Mouse (Mus musculus) embryo, embryonic 11.5 days (tissue): ENCODE measurements around the gene Trpm8.
A peak's percentile ranks its signal among the peaks of the same experiment; 100 is the strongest.

Source experiments
- DNase-seq: peaks from one replicate; pipeline ENCODE4 v3.0.0-alpha.2; 2012; ENCODE audit warnings: low read depth, low spot score

Gene Trpm8

GRCm38 (mm10) chr1:88355681-88356080, 78.2 kb downstream of the Trpm8 start:
- DNase-seq: no peak

- no peak for DNase-seq
These were observed 79.2 kb downstream of the Trpm8 start for GRCm38 (mm10) chr1:88356616-88357015.

- DNase-seq: peak; percentile 75
These were observed 80.1 kb downstream of the Trpm8 start for GRCm38 (mm10) chr1:88357458-88358090.

DNA sequence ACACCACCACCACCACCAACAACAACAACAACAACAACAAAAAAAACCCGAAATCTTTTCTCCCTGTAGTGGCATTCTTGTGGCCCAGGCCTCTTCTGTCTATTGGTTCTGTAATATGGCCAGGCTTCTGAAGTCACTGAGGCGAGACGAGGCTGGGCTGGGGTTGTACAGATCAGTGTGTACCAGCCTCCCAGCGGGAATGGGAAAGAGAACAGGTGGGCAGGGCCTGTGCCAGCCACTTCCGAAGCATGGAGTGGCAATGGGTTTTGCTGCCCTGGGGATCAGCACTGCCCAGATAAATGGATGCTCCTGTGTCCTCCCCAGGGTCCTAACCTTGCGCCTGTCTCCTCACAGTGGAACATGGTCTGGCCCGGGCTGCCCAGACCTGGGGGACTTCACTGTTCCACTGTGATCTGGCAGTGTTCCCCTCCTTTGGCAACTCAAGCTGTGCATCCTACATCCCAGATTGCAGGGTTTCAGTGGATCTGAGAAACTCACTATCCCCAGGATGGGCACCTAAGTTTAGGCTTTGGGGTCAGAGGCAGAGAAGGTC, 80.7 kb downstream of the Trpm8 start:
- no peak for DNase-seq

- no peak for DNase-seq
These were observed 83.6 kb downstream of the Trpm8 start for GRCm38 (mm10) chr1:88361085-88361484.

GRCm38 (mm10) chr1:88366881-88367644, 89.6 kb downstream of the Trpm8 start:
- DNase-seq: no peak

DNA sequence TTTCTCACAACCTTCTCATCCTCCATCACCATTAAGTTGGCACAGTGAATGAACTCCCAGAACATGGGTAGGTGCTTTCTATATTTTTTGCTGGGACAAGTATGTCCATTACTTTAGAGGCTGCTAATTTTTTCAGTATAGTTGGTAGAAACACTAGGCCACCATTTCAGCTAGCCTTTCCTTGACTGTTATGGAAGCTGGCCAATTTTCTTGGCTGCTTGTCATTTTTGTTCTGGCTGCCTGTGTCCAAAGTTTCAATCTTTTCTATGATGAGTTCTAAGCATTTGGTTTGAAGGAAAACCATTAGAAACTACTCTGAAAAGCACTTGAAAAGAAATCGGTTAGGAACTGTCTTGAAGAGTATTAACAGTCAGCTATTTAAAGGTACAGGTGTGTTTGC, 101.0 kb downstream of the Trpm8 start:
- DNase-seq: no peak

DNA sequence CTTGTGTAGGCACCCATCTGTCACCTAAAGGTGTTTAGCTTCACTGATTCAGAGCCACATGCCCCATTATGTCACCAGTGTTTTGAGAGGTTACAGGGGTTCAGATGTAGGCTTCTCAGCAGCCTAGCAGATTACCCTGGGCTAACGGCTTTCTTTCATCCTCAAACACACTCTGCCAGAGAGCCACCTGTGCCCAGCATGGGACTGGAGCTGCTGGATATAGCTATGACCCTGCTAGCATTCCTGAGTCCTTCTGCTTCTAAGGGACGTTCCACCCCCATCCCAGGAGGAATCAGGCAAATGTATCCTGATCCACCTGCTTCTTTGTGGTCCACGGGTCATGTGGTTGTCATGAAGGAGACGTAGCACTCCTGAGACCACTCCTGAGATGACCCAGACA, 114.2 kb downstream of the Trpm8 start:
- no peak for DNase-seq

DNA sequence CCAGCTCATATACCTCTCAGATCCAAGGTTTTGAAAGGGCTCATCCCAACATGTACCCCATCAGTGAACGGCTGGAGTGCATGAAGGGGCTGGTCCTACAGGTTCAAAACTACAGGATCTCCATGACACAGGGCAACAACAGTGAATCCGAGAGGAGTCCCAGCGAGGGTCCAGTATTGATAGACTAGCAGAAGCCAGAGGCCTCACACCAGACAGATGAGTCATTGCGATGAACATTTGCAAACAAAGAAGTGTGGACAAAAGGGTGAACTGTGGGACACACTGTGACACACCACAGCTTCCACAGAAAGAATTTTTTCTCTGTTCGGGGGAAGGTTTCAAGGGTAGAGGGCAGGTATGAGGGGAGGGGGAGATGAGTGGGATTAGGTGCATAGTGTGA, 115.9 kb downstream of the Trpm8 start:
- DNase-seq: no peak

DNA sequence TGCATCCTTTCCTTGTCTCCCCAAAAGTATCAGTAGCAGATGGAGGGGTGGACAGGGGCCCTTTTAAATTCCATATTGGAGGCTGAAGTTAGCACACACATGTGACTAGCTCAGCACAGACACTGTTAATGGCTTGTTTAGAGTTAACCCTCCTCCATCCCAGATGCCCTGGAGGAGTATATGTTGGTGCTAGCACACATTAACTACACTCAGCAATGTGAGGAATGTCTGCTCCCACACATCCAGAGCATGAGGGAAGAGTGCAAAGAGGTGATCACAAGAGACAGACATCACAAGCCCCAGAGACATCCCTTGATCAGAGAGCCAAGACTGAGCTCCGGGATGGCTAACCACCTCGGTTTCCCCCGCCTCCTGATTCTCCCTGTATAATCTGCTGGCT, 125.9 kb downstream of the Trpm8 start:
- no peak for DNase-seq

DNA sequence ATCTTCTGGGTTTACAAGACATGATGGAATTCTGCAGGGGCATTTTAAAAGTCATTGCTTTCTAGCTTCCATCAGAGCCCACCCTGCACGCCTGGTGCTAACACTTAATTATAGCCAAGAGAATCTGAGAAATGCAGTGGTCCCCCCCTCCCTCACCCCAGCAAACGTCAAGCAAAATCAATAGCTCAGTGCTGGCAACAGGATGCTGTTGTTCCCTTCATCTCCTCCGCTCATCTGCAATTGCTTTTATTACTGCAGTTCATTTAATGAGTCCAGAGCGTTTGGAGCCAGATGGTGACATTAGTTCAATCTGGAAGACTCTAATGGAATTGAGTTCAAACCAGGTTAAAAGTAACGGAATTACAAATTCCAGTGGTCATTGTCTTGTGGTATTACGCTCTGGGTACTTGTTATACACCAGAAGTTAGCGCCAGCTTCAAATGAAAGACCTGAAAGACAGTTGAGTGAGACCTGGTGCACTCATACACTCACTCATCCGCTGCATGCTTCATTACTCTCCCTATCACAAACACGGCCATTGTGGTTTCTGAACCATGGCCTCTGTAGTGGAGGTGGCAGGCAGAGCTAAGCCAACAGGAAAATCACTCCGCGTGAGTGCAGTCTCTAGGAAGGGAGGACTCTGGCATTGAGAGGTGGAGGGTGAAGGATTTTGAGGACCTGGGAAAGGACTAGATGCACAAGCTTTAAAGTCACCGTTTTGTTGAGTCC, 128.8 kb downstream of the Trpm8 start:
- no peak for DNase-seq

DNA sequence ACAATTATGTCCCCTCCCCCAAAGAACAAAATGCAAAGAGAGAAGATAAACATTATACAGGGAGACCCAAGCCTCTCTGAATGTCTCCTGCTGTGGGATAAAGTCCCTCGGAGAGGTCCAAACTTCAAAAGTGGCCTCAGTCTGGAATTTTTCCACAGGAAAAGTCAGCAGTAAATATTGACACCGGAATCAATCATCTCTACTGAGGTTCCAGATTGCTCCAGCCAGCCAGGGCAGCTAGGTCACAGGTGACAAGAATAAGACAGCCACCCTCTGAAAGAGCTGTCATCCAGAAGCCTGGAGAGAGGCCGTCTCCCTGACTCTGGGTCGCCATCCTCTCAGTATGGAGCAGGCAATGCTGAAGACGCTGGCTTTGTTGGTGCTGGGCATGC, 129.3 kb downstream of the Trpm8 start, which contains the start of gene Spp2:
Spp2 (plus strand) TSS at position 155 of the 392 bp plus-strand sequence.
- DNase-seq: no peak

DNA sequence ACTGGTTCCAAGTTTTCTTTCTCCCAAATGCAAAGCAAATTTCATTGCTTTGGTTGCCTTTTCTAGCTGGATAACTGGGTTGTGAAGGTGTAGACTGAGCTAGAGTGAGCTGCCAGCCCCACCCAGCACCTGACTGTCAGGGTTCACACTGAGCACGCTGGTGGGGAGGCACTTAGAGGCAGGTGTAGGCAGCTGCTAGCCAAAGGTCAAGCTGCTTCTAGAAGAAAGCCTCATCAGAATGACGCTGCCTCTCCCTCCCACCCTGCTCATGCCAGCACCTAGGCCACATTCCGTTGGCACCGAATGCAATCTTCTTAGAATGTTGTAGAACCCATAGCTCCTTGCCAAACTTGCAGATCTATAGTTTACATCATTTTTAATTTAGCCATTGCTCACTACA, 130.9 kb downstream of the Trpm8 start:
- DNase-seq: no peak

- DNase-seq: no peak
These were observed 134.6 kb downstream of the Trpm8 start for GRCm38 (mm10) chr1:88412013-88412412.

GRCm38 (mm10) chr1:88418943-88419342, 141.5 kb downstream of the Trpm8 start:
- DNase-seq: no peak

DNA sequence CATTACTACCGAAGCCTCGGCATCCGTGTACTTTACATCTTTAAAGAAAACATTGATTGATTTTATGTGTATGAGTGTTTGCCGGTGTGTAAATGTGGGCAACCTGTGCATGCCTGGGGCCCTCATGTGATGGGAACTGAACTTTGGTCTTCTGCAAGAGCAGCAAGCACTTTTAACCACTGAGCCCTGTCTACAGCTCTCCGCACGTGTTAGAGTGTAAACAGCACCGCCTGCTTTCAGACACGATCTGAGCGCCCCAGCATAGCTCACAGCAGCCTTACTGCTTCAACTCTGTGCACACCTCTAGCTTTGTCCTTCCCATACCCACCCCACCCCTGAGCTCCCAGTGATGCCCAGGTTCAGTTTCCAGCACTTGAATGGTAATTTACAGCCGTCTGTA, 144.6 kb downstream of the Trpm8 start:
- DNase-seq: no peak

DNA sequence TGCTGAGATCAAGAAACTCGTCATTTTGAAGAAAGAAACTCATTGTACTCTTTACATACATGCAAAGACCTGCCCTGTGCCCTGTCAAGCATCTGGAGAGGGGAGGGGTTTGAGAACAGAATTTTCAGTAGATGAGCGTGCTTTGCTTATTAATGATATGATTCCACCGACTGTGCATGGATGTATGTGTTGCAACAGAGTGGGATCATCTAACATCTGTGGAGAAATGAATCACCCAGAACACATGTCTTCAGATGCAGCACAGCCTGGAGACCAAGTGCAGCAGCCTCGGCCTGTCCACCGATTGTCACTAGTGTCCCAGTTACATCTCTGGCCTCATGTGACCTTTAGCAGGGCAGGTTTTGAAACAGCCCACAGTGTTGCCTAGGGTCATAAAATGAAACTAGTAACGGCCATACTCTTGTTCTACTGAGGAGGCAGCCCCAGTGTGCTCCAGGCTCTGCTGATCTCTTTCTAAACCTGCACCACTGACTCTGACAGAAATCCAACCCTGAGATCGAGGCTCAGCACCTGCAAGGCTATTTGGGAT, 145.5 kb downstream of the Trpm8 start:
- no peak for DNase-seq

DNA sequence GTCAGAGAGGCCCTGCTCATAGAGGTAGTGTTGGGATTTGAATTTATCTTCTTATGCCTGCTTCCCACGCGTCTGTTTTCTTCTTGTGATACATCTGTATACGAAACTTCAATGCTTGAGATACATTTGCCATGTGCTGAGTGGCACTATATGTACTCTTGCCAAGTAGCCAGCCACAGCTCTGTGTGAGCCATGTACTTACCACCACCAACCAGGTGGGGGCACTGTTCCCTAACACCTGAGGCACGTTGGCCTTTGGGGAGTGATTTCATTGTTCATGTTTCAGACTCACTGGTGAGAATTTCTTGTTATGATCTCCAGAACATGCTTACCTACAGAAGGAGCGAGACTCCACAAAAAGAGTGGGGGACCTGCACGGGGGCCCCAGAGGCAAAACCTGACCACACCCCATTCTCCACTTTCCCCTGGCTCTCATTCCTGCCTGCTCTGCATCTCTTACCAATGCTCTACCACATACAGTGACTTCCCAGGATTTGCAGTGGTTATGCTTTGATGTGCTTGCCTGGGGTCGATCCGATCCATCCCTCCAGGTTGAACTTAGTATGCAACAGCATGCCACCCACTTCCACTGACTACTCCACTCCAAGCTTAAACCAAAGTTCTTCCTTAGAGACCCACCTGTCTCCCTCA, 147.3 kb downstream of the Trpm8 start:
- peak; percentile 79 for DNase-seq

DNA sequence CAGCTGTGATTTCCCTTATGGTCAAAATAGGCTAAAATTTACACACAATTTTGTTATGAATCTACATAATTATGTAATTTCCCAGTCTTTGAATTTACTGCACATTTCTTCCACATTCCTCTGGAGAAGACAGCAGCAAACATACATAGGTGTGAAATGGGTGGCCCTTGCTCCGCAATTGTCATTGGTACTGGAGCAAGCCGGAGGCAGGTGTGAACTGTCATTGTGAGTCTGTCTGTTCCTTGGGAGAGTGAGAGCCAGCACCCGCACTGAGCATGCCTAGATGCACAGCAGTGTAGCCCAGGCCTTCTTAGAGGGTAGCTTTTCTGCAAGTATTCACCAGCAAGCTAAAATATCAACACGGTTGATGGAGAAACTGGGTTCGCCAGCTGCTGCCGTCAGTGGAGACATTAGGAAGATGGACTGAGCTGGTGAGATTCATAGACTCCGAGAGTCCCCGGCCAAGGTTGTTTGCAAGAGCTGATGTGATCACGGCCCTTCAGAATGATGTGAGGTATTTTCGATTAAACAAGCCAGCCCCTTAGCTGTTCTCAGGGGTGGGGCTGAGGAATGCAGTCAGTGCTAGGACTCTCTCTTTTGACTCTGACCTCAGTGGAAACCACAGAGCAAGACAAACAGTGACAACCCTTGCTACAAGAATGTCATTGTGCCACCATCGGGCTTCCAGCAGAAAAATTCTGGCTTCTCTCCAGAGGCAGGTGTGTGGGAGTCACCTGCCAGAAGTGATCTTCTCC, 150.7 kb downstream of the Trpm8 start:
- no peak for DNase-seq

DNA sequence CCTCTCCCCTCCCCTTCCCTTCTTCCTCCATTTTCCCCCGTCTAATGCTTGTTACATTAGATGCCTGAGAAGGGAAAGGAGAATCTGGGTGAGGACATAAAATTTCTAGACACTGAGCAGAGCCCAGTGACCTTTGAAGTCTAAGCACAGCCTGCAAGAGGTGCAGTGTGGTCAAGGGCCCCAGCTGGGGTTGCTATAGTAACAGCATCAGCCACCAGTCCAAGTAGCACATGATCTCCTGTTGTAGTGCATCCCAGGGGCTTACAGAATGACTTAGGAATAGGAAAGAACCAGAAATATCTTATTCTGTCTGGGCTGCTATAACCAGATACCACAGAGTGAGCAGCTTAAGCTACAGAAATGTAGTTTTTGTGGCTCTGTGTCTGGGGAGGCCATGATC, 152.0 kb downstream of the Trpm8 start:
- no peak for DNase-seq

DNA sequence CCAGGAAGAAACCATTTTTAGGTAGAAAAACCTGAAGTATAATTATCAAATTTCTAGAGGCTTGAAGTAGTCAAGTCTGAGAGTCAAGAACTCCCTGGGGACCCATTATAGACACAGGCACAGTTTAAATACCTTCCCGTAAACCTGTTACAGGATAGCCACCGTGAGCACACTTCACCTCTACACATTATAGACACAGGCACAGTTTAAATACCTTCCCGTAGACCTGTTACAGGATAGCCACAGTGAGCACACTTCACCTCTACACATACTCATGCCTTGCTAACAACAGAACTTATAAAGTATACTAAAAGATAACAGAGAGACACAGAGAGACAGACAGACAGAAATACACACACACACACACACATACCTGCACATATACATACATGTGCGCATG, 153.8 kb downstream of the Trpm8 start:
- DNase-seq: no peak
